8 mouse cellular contexts compared by ENCODE assay signal in genomic region chr10:127062503-127062902, GRCm38 (mm10). TPM values are rescaled to one million over a fixed set of nuclear protein-coding genes. Genes with fewer than 3 reads are reported as not detected.
DNase-seq lines count a peak whose midpoint lies in the region; ATAC-seq and TF ChIP-seq lines count a peak whose summit lies in the region.
"Had no signal": no experiment of that assay in that cellular context is flagged by ENCODE, and none has a peak within 500 bp of the region (broad histone marks: within the 10 kb centered on the region; RNA-seq: fewer than 3 reads in every experiment).

No protein-coding gene starts in this region.

- H3K4me1 ChIP-seq in lung, embryonic 14.5 days (ENCODE audit: insufficient read depth), result peaks cover 12% of the 10 kb centered on the region; the same call in 1 of the 2 replicates
- H3K4me1 ChIP-seq in embryonic facial prominence, embryonic 14.5 days (ENCODE audit: control insufficient read depth, insufficient read depth, low read length), result peaks cover 13% of the 10 kb centered on the region
- H3K4me1 ChIP-seq in hindbrain, postnatal 0 days (ENCODE audit: insufficient read depth, low read length), result peaks cover 12% of the 10 kb centered on the region; the same call in 1 of the 2 replicates
- H3K4me1 ChIP-seq in neural tube, embryonic 13.5 days (replicated peaks), result peaks cover 70% of the 10 kb centered on the region

- H3K9me3 ChIP-seq in lung, embryonic 14.5 days (ENCODE audit: low read depth, low read length), result no peaks in the 10 kb centered on the region
- H3K9me3 ChIP-seq in embryonic facial prominence, embryonic 14.5 days (ENCODE audit: control insufficient read depth, low read length), result no peaks in the 10 kb centered on the region
- no peaks in the 10 kb centered on the region for H3K9me3 ChIP-seq in hindbrain, postnatal 0 days (ENCODE audit: low read length)
- H3K9me3 ChIP-seq in neural tube, embryonic 13.5 days, result no peaks in the 10 kb centered on the region
- H3K9me3 ChIP-seq: embryonic facial prominence, embryonic 13.5 days had no signal

- peaks cover 31% of the 10 kb centered on the region for H3K36me3 ChIP-seq in lung, embryonic 14.5 days (ENCODE audit: insufficient read depth)
- peaks cover 33% of the 10 kb centered on the region for H3K36me3 ChIP-seq in embryonic facial prominence, embryonic 14.5 days (ENCODE audit: control insufficient read depth, insufficient read depth, low read length)
- H3K36me3 ChIP-seq in hindbrain, postnatal 0 days (ENCODE audit: insufficient read depth, low read length), result peaks cover 31% of the 10 kb centered on the region
- peaks cover 31% of the 10 kb centered on the region for H3K36me3 ChIP-seq in neural tube, embryonic 13.5 days

- H3K4me3 ChIP-seq in lung, embryonic 14.5 days (ENCODE audit: low read depth, low read length), result no peak overlapping the region
- no peak overlapping the region; the same call in 1 of the 2 replicates for H3K4me3 ChIP-seq in embryonic facial prominence, embryonic 14.5 days (ENCODE audit: low read depth, low read length)
- H3K4me3 ChIP-seq in hindbrain, postnatal 0 days (ENCODE audit: low read length), result no peak overlapping the region
- no peak overlapping the region for H3K4me3 ChIP-seq in neural tube, embryonic 13.5 days

- peaks cover 30% of the 10 kb centered on the region for H3K27me3 ChIP-seq in lung, embryonic 14.5 days (ENCODE audit: insufficient read depth, low read length)
- peaks cover 13% of the 10 kb centered on the region; the same call in 1 of the 2 replicates for H3K27me3 ChIP-seq in embryonic facial prominence, embryonic 14.5 days (replicated peaks; ENCODE audit: control insufficient read depth, insufficient read depth, low read length)
- no peaks in the 10 kb centered on the region for H3K27me3 ChIP-seq in hindbrain, postnatal 0 days (ENCODE audit: insufficient read depth, low read length)
- H3K27me3 ChIP-seq in neural tube, embryonic 13.5 days, result no peaks in the 10 kb centered on the region

- no peak for ATAC-seq in lung, embryonic 14.5 days (ENCODE audit: insufficient read depth)
- no peak for ATAC-seq in embryonic facial prominence, embryonic 14.5 days (ENCODE audit: low read depth)
- ATAC-seq in hindbrain, postnatal 0 days, result no peak
- ATAC-seq in neural tube, embryonic 13.5 days (ENCODE audit: low read depth), result no peak

- no peak for DNase-seq in lung, embryonic 14.5 days
- no peak for DNase-seq in lung, postnatal 10 days
- DNase-seq in embryonic facial prominence, embryonic 14.5 days (ENCODE audit: low spot score), result no peak
- DNase-seq in hindbrain, postnatal 0 days (ENCODE audit: low spot score), result no peak
- DNase-seq in cerebellum, adult 9-10 months, result no peak
- DNase-seq in cerebellum, adult 18-20 months, result no peak

- H3K27ac ChIP-seq in lung, embryonic 14.5 days (ENCODE audit: low read depth), result no peak overlapping the region
- peak overlapping the region; percentile 50; the same call in 1 of the 2 replicates for H3K27ac ChIP-seq in embryonic facial prominence, embryonic 14.5 days (replicated peaks; ENCODE audit: low read depth, low read length)
- peak overlapping the region; percentile 68; the same call in 1 of the 2 replicates for H3K27ac ChIP-seq in hindbrain, postnatal 0 days
- H3K27ac ChIP-seq in neural tube, embryonic 13.5 days (replicated peaks), result peak overlapping the region; percentile 79
- H3K27ac ChIP-seq: embryonic facial prominence, embryonic 13.5 days had no signal

- H3K9ac ChIP-seq in lung, embryonic 14.5 days, result no peak overlapping the region
- no peak overlapping the region for H3K9ac ChIP-seq in embryonic facial prominence, embryonic 14.5 days (ENCODE audit: low read depth, low read length)
- no peak overlapping the region for H3K9ac ChIP-seq in hindbrain, postnatal 0 days (replicated peaks; ENCODE audit: low read length)
- H3K9ac ChIP-seq in neural tube, embryonic 13.5 days, result no peak overlapping the region
- H3K9ac ChIP-seq: embryonic facial prominence, embryonic 13.5 days had no signal

- WGBS in lung, embryonic 14.5 days, result 67% methylated on average over 5 of the region's 5 CpGs
- WGBS in embryonic facial prominence, embryonic 14.5 days, result 73% methylated on average over 5 of the region's 5 CpGs
- WGBS in hindbrain, postnatal 0 days, result 76% methylated on average over 5 of the region's 5 CpGs
- 86% methylated on average over 5 of the region's 5 CpGs for WGBS in neural tube, embryonic 13.5 days

- H3K4me2 ChIP-seq in lung, embryonic 14.5 days, result peak overlapping the region; percentile 70
- no peak overlapping the region for H3K4me2 ChIP-seq in embryonic facial prominence, embryonic 14.5 days (ENCODE audit: low read depth, low read length)
- peak overlapping the region; percentile 53 for H3K4me2 ChIP-seq in hindbrain, postnatal 0 days (ENCODE audit: low read depth, low read length)
- peak overlapping the region; percentile 47; the same call in 1 of the 2 replicates for H3K4me2 ChIP-seq in neural tube, embryonic 13.5 days

- TF ChIP-seq CTCF in lung, embryonic 14.5 days (IDR thresholded peaks at IDR 0.05; ENCODE audit: low read depth), result no peak
- TF ChIP-seq CTCF in hindbrain, postnatal 0 days (IDR thresholded peaks at IDR 0.05; ENCODE audit: low read depth), result no peak

RNA-seq across cellular contexts. Expression of gene Cdk4, which starts 0.8 kb away (rescaled TPM):
- polyA plus RNA-seq in lung, embryonic 14.5 days (2014; fragmentation: Nextera tagmentation; extraction: Ambion mirVana), result 2,143 and 2,245 TPM in 2 replicates
- 1,371 and 1,625 TPM in 2 replicates for polyA plus RNA-seq in embryonic facial prominence, embryonic 14.5 days (2014; fragmentation: Nextera tagmentation; extraction: Ambion mirVana)
- 483 and 524 TPM in 2 replicates for total RNA-seq in hindbrain, postnatal 0 days (2014; rRNA removed)
- polyA plus RNA-seq in hindbrain, postnatal 0 days (2015; fragmentation: Nextera tagmentation; extraction: Ambion mirVana), result 519 and 563 TPM in 2 replicates
- polyA plus RNA-seq in neural tube, embryonic 13.5 days (2015; fragmentation: Nextera tagmentation; extraction: Ambion mirVana), result 1,139 and 1,291 TPM in 2 replicates

RNA-seq across cellular contexts. Expression of gene March9, which starts 2.5 kb away (rescaled TPM):
- polyA plus RNA-seq in lung, embryonic 14.5 days (2014; fragmentation: Nextera tagmentation; extraction: Ambion mirVana), result 0.99 and 1.5 TPM in 2 replicates
- 1.5 and 2.0 TPM in 2 replicates for polyA plus RNA-seq in embryonic facial prominence, embryonic 14.5 days (2014; fragmentation: Nextera tagmentation; extraction: Ambion mirVana)
- 78.3 and 80.1 TPM in 2 replicates for total RNA-seq in hindbrain, postnatal 0 days (2014; rRNA removed)
- polyA plus RNA-seq in hindbrain, postnatal 0 days (2015; fragmentation: Nextera tagmentation; extraction: Ambion mirVana), result 6.7 and 7.0 TPM in 2 replicates
- 5.4 and 6.3 TPM in 2 replicates for polyA plus RNA-seq in neural tube, embryonic 13.5 days (2015; fragmentation: Nextera tagmentation; extraction: Ambion mirVana)

RNA-seq across cellular contexts. Expression of gene Tspan31, which starts 7.6 kb away (rescaled TPM):
- 120 and 130 TPM in 2 replicates for polyA plus RNA-seq in lung, embryonic 14.5 days (2014; fragmentation: Nextera tagmentation; extraction: Ambion mirVana)
- 51.8 and 53.6 TPM in 2 replicates for polyA plus RNA-seq in embryonic facial prominence, embryonic 14.5 days (2014; fragmentation: Nextera tagmentation; extraction: Ambion mirVana)
- total RNA-seq in hindbrain, postnatal 0 days (2014; rRNA removed), result 113 and 129 TPM in 2 replicates
- 105 and 107 TPM in 2 replicates for polyA plus RNA-seq in hindbrain, postnatal 0 days (2015; fragmentation: Nextera tagmentation; extraction: Ambion mirVana)
- 125 and 136 TPM in 2 replicates for polyA plus RNA-seq in neural tube, embryonic 13.5 days (2015; fragmentation: Nextera tagmentation; extraction: Ambion mirVana)

RNA-seq across cellular contexts. Expression of gene Agap2, which starts 12.6 kb away (rescaled TPM):
- polyA plus RNA-seq in lung, embryonic 14.5 days (2014; fragmentation: Nextera tagmentation; extraction: Ambion mirVana), result 0.07 and 0.11 TPM in 2 replicates
- 0.45 and 0.72 TPM in 2 replicates for polyA plus RNA-seq in embryonic facial prominence, embryonic 14.5 days (2014; fragmentation: Nextera tagmentation; extraction: Ambion mirVana)
- total RNA-seq in hindbrain, postnatal 0 days (2014; rRNA removed), result 229 and 238 TPM in 2 replicates
- polyA plus RNA-seq in hindbrain, postnatal 0 days (2015; fragmentation: Nextera tagmentation; extraction: Ambion mirVana), result 4.1 and 4.9 TPM in 2 replicates
- 1.9 and 2.3 TPM in 2 replicates for polyA plus RNA-seq in neural tube, embryonic 13.5 days (2015; fragmentation: Nextera tagmentation; extraction: Ambion mirVana)

RNA-seq across cellular contexts. Expression of gene Cyp27b1, which starts 14.5 kb away (rescaled TPM):
- 0.09 TPM in 1 of 2 replicates, not detected in the other for polyA plus RNA-seq in lung, embryonic 14.5 days (2014; fragmentation: Nextera tagmentation; extraction: Ambion mirVana)
- polyA plus RNA-seq in embryonic facial prominence, embryonic 14.5 days (2014; fragmentation: Nextera tagmentation; extraction: Ambion mirVana), result 0.13 and 0.29 TPM in 2 replicates
- total RNA-seq in hindbrain, postnatal 0 days (2014; rRNA removed), result 0.26 and 0.58 TPM in 2 replicates
- polyA plus RNA-seq in hindbrain, postnatal 0 days (2015; fragmentation: Nextera tagmentation; extraction: Ambion mirVana), result not detected in 2 replicates
- polyA plus RNA-seq in neural tube, embryonic 13.5 days (2015; fragmentation: Nextera tagmentation; extraction: Ambion mirVana), result 0.12 and 0.28 TPM in 2 replicates
